Mouse (Mus musculus): ENCODE data around the gene Naa25. TPM values are rescaled to one million over a fixed set of nuclear protein-coding genes. Genes with fewer than 3 reads are reported as not detected.

Gene Naa25
- polyA plus RNA-seq (2014; fragmentation: Nextera tagmentation; extraction: Ambion mirVana): 53.2 and 53.4 TPM in 2 replicates

GRCm38 (mm10) chr5:121397187-121398145 lies at the start of gene Naa25:
Naa25 (plus strand) TSS chr5:121397936.
- H3K4me1 ChIP-seq (replicated peaks; ENCODE audit: control insufficient read depth, insufficient read depth, low read length): 0 out of 2 replicates have a peak, but pooled peaks cover 2% of the 10 kb centered on the region
- H3K36me3 ChIP-seq (ENCODE audit: control insufficient read depth, insufficient read depth, low read length): no peaks in the 10 kb centered on the region
- no peaks in the 10 kb centered on the region for H3K9me3 ChIP-seq (ENCODE audit: control insufficient read depth, low read length)
- DNase-seq (ENCODE audit: low spot score) (peak; percentile 97), ATAC-seq (replicated peaks; ENCODE audit: low FRiP score) (peak; percentile 95)
- H3K4me2 ChIP-seq (ENCODE audit: low read depth, low read length, severe bottlenecking): peak within 1 kb of the TSS; percentile 88
- peak within 1 kb of the TSS; percentile 87 for H3K9ac ChIP-seq (ENCODE audit: low read length)
- WGBS: 10% methylated on average over 52 of the region's 53 CpGs
- no peaks in the 10 kb centered on the region for H3K27me3 ChIP-seq (ENCODE audit: control insufficient read depth, insufficient read depth, low read length)
- peak within 1 kb of the TSS; percentile 96 for H3K4me3 ChIP-seq (ENCODE audit: low read depth, low read length)
- H3K27ac ChIP-seq (ENCODE audit: low read depth, low read length): peak within 1 kb of the TSS; percentile 58; the same call in 1 of the 2 replicates

DNA sequence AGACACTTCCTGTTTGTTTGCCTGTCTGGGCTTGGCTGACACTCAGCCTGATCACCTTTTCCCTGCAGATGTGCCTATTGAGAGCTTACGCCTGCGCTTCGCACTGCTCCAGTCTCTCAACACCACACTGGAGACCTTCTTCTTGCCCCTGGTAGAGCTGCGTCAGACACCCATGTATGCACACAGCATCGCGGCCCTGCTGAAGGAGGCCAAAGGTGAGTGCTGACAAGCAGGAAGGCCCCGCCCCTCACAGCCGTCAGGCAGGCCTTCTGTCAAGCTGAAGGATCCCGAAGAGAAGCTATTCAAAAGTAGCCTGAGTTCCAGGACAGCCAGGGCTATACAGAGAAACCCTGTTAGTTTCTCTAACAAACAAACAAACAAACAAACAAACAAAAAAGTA lies 38.5 kb upstream of the Naa25 start:
- Histone ChIP-seq H3K36me3 (ENCODE audit: control insufficient read depth, insufficient read depth, low read length) (peaks cover 3% of the 10 kb centered on the region; the same call in 1 of the 2 replicates), H3K4me3 (ENCODE audit: low read depth, low read length) (no peak overlapping the region), H3K9me3 (ENCODE audit: control insufficient read depth, low read length) (no peaks in the 10 kb centered on the region), H3K27ac (ENCODE audit: low read depth, low read length) (no peak overlapping the region), H3K4me1 (replicated peaks; ENCODE audit: control insufficient read depth, insufficient read depth, low read length) (no peaks in the 10 kb centered on the region), H3K27me3 (ENCODE audit: control insufficient read depth, insufficient read depth, low read length) (no peaks in the 10 kb centered on the region), H3K4me2 (ENCODE audit: low read depth, low read length, severe bottlenecking) (no peak overlapping the region), H3K9ac (ENCODE audit: low read length) (no peak overlapping the region)
- no peak for ATAC-seq (replicated peaks; ENCODE audit: low FRiP score)
- DNase-seq (ENCODE audit: low spot score): no peak
- 85% methylated on average over 9 of the region's 9 CpGs for WGBS

- WGBS: 92% methylated on average over 5 of the region's 5 CpGs
- Histone ChIP-seq H3K4me3 (ENCODE audit: low read depth, low read length) (no peak overlapping the region), H3K36me3 (ENCODE audit: control insufficient read depth, insufficient read depth, low read length) (peaks cover 3% of the 10 kb centered on the region; the same call in 1 of the 2 replicates), H3K4me2 (ENCODE audit: low read depth, low read length, severe bottlenecking) (no peak overlapping the region), H3K4me1 (replicated peaks; ENCODE audit: control insufficient read depth, insufficient read depth, low read length) (no peaks in the 10 kb centered on the region; the same call in 1 of the 2 replicates), H3K27ac (ENCODE audit: low read depth, low read length) (no peak overlapping the region), H3K27me3 (ENCODE audit: control insufficient read depth, insufficient read depth, low read length) (no peaks in the 10 kb centered on the region), H3K9me3 (ENCODE audit: control insufficient read depth, low read length) (no peaks in the 10 kb centered on the region), H3K9ac (ENCODE audit: low read length) (no peak overlapping the region)
- ATAC-seq (replicated peaks; ENCODE audit: low FRiP score) (no peak), DNase-seq (ENCODE audit: low spot score) (no peak)
Measured at GRCm38 (mm10) chr5:121361696-121362095, 36.0 kb upstream of the Naa25 start.

GRCm38 (mm10) chr5:121363441-121363840 lies 34.3 kb upstream of the Naa25 start:
- H3K9ac ChIP-seq (ENCODE audit: low read length): no peak overlapping the region
- no peak overlapping the region for H3K4me3 ChIP-seq (ENCODE audit: low read depth, low read length)
- no peaks in the 10 kb centered on the region; the same call in 1 of the 2 replicates for H3K4me1 ChIP-seq (replicated peaks; ENCODE audit: control insufficient read depth, insufficient read depth, low read length)
- H3K4me2 ChIP-seq (ENCODE audit: low read depth, low read length, severe bottlenecking): no peak overlapping the region
- peaks cover 5% of the 10 kb centered on the region; the same call in 1 of the 2 replicates for H3K36me3 ChIP-seq (ENCODE audit: control insufficient read depth, insufficient read depth, low read length)
- H3K9me3 ChIP-seq (ENCODE audit: control insufficient read depth, low read length): no peaks in the 10 kb centered on the region
- ATAC-seq (replicated peaks; ENCODE audit: low FRiP score) (no peak), DNase-seq (ENCODE audit: low spot score) (no peak)
- 89% methylated on average over 7 of the region's 7 CpGs for WGBS
- H3K27ac ChIP-seq (ENCODE audit: low read depth, low read length): no peak overlapping the region
- H3K27me3 ChIP-seq (ENCODE audit: control insufficient read depth, insufficient read depth, low read length): no peaks in the 10 kb centered on the region

DNA sequence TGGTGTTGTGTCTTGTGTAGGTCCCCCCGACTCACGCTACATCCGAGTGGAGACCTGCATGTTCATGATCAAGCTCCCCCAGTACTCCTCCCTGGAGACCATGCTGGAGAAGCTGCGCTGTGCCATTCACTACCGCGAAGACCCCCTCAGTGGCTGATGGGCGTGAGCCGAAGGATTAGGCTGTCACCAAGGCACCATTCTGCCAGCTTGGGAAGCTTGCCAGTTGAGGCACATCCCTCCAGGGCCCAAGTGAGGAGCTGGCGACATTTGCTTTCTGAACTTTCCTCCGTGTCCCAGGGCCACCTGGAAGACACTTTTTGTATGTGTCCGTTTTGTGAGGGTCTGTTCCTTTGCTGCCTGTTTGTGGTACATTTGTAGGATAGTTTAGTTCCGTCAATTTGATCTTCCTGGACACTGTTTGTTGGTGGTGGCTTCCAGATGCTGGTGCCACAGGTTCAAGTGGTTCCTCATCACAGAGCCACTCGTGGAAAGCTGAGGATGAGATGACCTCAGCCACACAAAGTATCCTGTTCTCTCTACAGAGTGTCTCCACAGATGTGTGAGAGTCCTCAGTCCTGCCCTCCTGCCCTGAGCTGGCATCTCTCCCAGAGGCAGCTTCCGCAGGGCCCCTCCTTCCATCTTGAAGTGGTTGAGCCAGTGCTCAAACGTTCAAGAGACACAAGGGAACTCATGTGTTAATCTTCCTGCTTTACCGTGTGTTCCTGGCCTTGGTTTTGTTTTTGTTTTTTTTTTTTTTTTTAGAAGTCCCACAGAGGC lies 31.1 kb upstream of the Naa25 start:
- H3K4me1 ChIP-seq (replicated peaks; ENCODE audit: control insufficient read depth, insufficient read depth, low read length): no peaks in the 10 kb centered on the region; the same call in 1 of the 2 replicates
- H3K4me3 ChIP-seq (ENCODE audit: low read depth, low read length): no peak overlapping the region
- peaks cover 2% of the 10 kb centered on the region; the same call in 1 of the 2 replicates for H3K36me3 ChIP-seq (ENCODE audit: control insufficient read depth, insufficient read depth, low read length)
- WGBS: 88% methylated on average over 16 of the region's 16 CpGs
- no peaks in the 10 kb centered on the region for H3K27me3 ChIP-seq (ENCODE audit: control insufficient read depth, insufficient read depth, low read length)
- no peak for ATAC-seq (replicated peaks; ENCODE audit: low FRiP score)
- H3K9ac ChIP-seq (ENCODE audit: low read length): no peak overlapping the region
- H3K4me2 ChIP-seq (ENCODE audit: low read depth, low read length, severe bottlenecking): no peak overlapping the region
- H3K27ac ChIP-seq (ENCODE audit: low read depth, low read length): no peak overlapping the region
- DNase-seq (ENCODE audit: low spot score): no peak
- no peaks in the 10 kb centered on the region for H3K9me3 ChIP-seq (ENCODE audit: control insufficient read depth, low read length)

DNA sequence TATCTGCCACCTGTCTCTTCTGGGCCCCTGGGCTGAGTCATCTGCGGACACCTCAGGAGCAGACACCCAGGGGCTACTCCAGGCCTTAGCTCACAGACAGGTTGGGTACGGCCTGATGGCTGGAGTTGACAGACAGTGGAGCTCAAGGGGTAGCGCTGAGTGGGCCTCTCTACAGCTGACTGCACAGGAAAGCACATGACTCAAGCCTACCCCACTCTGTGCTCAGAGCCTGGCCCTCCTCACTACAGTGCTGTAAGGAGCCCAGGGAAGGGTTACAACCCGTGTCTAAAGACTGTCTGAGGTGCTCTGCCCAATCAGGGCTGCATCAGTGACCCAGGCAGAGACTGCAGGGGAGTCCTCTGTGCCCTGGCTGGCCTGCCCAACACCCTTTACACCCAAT lies 30.5 kb upstream of the Naa25 start:
- no peaks in the 10 kb centered on the region; the same call in 1 of the 2 replicates for H3K4me1 ChIP-seq (replicated peaks; ENCODE audit: control insufficient read depth, insufficient read depth, low read length)
- peaks cover 2% of the 10 kb centered on the region; the same call in 1 of the 2 replicates for H3K36me3 ChIP-seq (ENCODE audit: control insufficient read depth, insufficient read depth, low read length)
- H3K4me3 ChIP-seq (ENCODE audit: low read depth, low read length): no peak overlapping the region
- H3K4me2 ChIP-seq (ENCODE audit: low read depth, low read length, severe bottlenecking): no peak overlapping the region
- H3K27me3 ChIP-seq (ENCODE audit: control insufficient read depth, insufficient read depth, low read length): no peaks in the 10 kb centered on the region
- no peak overlapping the region for H3K9ac ChIP-seq (ENCODE audit: low read length)
- no peak for DNase-seq (ENCODE audit: low spot score)
- H3K9me3 ChIP-seq (ENCODE audit: control insufficient read depth, low read length): no peaks in the 10 kb centered on the region
- ATAC-seq (replicated peaks; ENCODE audit: low FRiP score): no peak
- 85% methylated on average over 4 of the region's 4 CpGs for WGBS
- H3K27ac ChIP-seq (ENCODE audit: low read depth, low read length): no peak overlapping the region

DNA sequence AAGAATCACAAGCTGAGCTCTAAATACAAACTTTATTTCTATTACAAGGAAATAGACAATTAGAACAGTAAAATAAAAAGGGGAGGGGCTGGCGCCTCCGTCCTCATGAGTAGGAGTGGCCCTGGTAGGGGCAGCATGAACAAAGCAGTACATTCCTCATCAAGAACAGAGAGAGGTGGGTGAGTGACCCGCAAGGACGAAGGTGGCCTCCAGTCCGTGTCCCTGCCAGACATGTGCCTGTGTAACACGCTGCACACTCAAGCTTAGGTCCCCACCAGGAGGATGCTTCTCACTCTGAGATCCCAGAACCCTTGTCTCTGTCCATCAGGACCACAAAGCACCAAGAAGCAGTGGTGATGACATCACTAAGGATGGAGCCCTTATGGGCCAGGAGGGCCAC lies 26.0 kb upstream of the Naa25 start:
- ATAC-seq (replicated peaks; ENCODE audit: low FRiP score): no peak
- no peak overlapping the region for H3K4me2 ChIP-seq (ENCODE audit: low read depth, low read length, severe bottlenecking)
- H3K27me3 ChIP-seq (ENCODE audit: control insufficient read depth, insufficient read depth, low read length): no peaks in the 10 kb centered on the region
- peaks cover 8% of the 10 kb centered on the region; the same call in 1 of the 2 replicates for H3K36me3 ChIP-seq (ENCODE audit: control insufficient read depth, insufficient read depth, low read length)
- 88% methylated on average over 6 of the region's 6 CpGs for WGBS
- no peaks in the 10 kb centered on the region; the same call in 1 of the 2 replicates for H3K4me1 ChIP-seq (replicated peaks; ENCODE audit: control insufficient read depth, insufficient read depth, low read length)
- no peaks in the 10 kb centered on the region for H3K9me3 ChIP-seq (ENCODE audit: control insufficient read depth, low read length)
- DNase-seq (ENCODE audit: low spot score): no peak
- H3K9ac ChIP-seq (ENCODE audit: low read length): no peak overlapping the region
- no peak overlapping the region for H3K4me3 ChIP-seq (ENCODE audit: low read depth, low read length)
- H3K27ac ChIP-seq (ENCODE audit: low read depth, low read length): no peak overlapping the region

- H3K4me1 ChIP-seq (replicated peaks; ENCODE audit: control insufficient read depth, insufficient read depth, low read length): no peaks in the 10 kb centered on the region
- ATAC-seq (replicated peaks; ENCODE audit: low FRiP score) (no peak), DNase-seq (ENCODE audit: low spot score) (no peak)
- no peaks in the 10 kb centered on the region for H3K9me3 ChIP-seq (ENCODE audit: control insufficient read depth, low read length)
- H3K4me2 ChIP-seq (ENCODE audit: low read depth, low read length, severe bottlenecking): no peak overlapping the region
- no peak overlapping the region for H3K27ac ChIP-seq (ENCODE audit: low read depth, low read length)
- H3K36me3 ChIP-seq (ENCODE audit: control insufficient read depth, insufficient read depth, low read length): peaks cover 6% of the 10 kb centered on the region; the same call in 1 of the 2 replicates
- 92% methylated on average over 3 of the region's 3 CpGs for WGBS
- no peak overlapping the region for H3K9ac ChIP-seq (ENCODE audit: low read length)
- no peak overlapping the region for H3K4me3 ChIP-seq (ENCODE audit: low read depth, low read length)
- no peaks in the 10 kb centered on the region for H3K27me3 ChIP-seq (ENCODE audit: control insufficient read depth, insufficient read depth, low read length)
Measured at GRCm38 (mm10) chr5:121374790-121375189, 22.9 kb upstream of the Naa25 start.

All from forebrain, embryonic 11.5 days (tissue).